Mouse (Mus musculus) heart, postnatal 0 days (tissue): Measurements from ENCODE around the gene Casz1. TPM values are rescaled to one million over a fixed set of nuclear protein-coding genes. Genes with fewer than 3 reads are reported as not detected.

Experiments
- ATAC-seq: fragments of 200-750 bp; cut with Nextera tagmentation; 2 replicates; pipeline ENCODE4 v1.8.0; 2017; ENCODE audit warnings: low read depth, moderate number of reproducible peaks, moderate library complexity; ENCODE audit not compliant: insufficient read depth
- DNase-seq: peaks from one replicate; pipeline ENCODE4 v3.0.0-alpha.2; 2016; ENCODE audit warnings: low spot score
- H3K27ac ChIP-seq: fragments of 300-500 bp; sonication (generic); 2 replicates; pipeline ENCODE4 v1.5.1; 2014; ENCODE audit warnings: low read depth, mild to moderate bottlenecking
- H3K27me3 ChIP-seq: fragments of 300-500 bp; sonication (generic); 2 replicates; pipeline ENCODE4 v1.6.1; 2014; ENCODE audit warnings: low read length, mixed read lengths; ENCODE audit not compliant: control insufficient read depth, insufficient read depth
- H3K36me3 ChIP-seq: fragments of 300-500 bp; sonication (generic); replicated peaks from 2 replicates; pipeline ENCODE4 v1.6.1; 2014; ENCODE audit warnings: low read length, mixed read lengths; ENCODE audit not compliant: control insufficient read depth, insufficient read depth
- H3K4me1 ChIP-seq: fragments of 300-500 bp; sonication (generic); 2 replicates; pipeline ENCODE4 v1.6.1; 2014; ENCODE audit warnings: antibody characterized with exemption; ENCODE audit not compliant: control insufficient read depth, insufficient read depth
- H3K4me2 ChIP-seq: fragments of 300-500 bp; sonication (generic); 2 replicates; pipeline ENCODE4 v1.6.1; 2014; ENCODE audit warnings: low read depth, mild to moderate bottlenecking, low read length, moderate library complexity
- H3K4me3 ChIP-seq: fragments of 300-500 bp; sonication (generic); 2 replicates; pipeline ENCODE4 v1.5.1; 2014; ENCODE audit warnings: low read depth, low read length
- H3K9ac ChIP-seq: fragments of 300-500 bp; sonication (generic); replicated peaks from 2 replicates; pipeline ENCODE4 v1.6.1; 2014; ENCODE audit warnings: low read depth, low read length, mixed read lengths
- H3K9me3 ChIP-seq: fragments of 300-500 bp; sonication (generic); replicated peaks from 2 replicates; pipeline ENCODE4 v1.6.1; 2016; ENCODE audit warnings: low read length; ENCODE audit not compliant: control insufficient read depth
- CTCF ChIP-seq: IDR thresholded peaks from 2 replicates; pipeline ENCODE4 v1.5.1; 2016; ENCODE audit warnings: antibody characterized with exemption, control low read depth, low read depth
- EP300 ChIP-seq: IDR thresholded peaks from 2 replicates; pipeline ENCODE4 v1.6.1; 2016; ENCODE audit warnings: antibody characterized with exemption, low read depth
- WGBS: fragments of 180-500 bp; shearing (Covaris S2); extraction: QIAGEN DNeasy Blood & Tissue Kit; methylation state at CpG from one replicate; pipeline ENCODE4 v1.1.7; 2014; 5-methylcytosine and 5-hydroxymethylcytosine counted together
- polyA plus RNA-seq: library from polyadenylated mRNA; unstranded; fragments of >200 nt; fragmentation: Nextera tagmentation; extraction: Ambion mirVana; gene quantifications from 2 replicates; pipeline ENCODE4 v1.2.1, GENCODE M21; 2015
- total RNA-seq: library from RNA; depleted of rRNA; stranded (reverse); fragments of >200 nt; gene quantifications from 2 replicates; pipeline ENCODE4 v1.2.3, GENCODE M21; 2014; ENCODE audit warnings: low replicate concordance

The Casz1 gene
- total and polyA plus RNA-seq, 2 experiments from 2014 or later: 16.4 to 42.6 TPM

DNA sequence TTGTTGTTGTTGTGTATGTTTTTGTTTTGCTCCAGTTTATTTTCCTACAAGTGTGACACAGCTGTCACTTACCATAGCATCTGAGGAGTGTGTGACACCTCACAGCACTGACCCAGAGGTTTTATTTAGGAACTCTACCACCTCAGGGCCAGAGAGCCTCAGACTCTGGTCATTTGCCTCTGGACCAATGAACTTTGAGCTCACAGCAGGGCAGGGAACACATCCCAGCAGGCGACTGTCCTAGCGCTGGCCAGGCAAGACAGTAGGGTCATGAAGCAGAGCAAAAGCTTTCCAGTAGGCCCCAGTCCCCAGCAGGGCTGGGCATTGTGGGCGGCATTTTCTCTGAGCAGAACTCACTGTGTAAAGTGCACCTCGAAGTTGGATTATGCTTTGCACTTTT, 1.2 kb upstream of the Casz1 start:
- Histone ChIP-seq H3K36me3 (no peaks in the 10 kb centered on the region), H3K4me3 (no peak overlapping the region), H3K4me1 (peaks cover 6% of the 10 kb centered on the region; the same call in 1 of the 2 replicates), H3K9me3 (no peaks in the 10 kb centered on the region), H3K4me2 (no peak overlapping the region), H3K27me3 (no peaks in the 10 kb centered on the region), H3K9ac (no peak overlapping the region), H3K27ac (no peak overlapping the region)
- TF ChIP-seq CTCF: no peak
- no peak for TF ChIP-seq EP300
- 53% methylated on average over 4 of the region's 4 CpGs for WGBS
- ATAC-seq (no peak), DNase-seq (no peak)

GRCm38 (mm10) chr4:148803636-148804035, 593 bp upstream of the Casz1 start:
- no peaks in the 10 kb centered on the region for H3K27me3 ChIP-seq
- TF ChIP-seq EP300: no peak
- TF ChIP-seq CTCF: no peak
- peak overlapping the region; percentile 78 for H3K4me2 ChIP-seq
- no peak overlapping the region for H3K9ac ChIP-seq
- H3K4me3 ChIP-seq: peak overlapping the region; percentile 98
- H3K4me1 ChIP-seq: peaks cover 10% of the 10 kb centered on the region
- ATAC-seq: no peak
- no peaks in the 10 kb centered on the region for H3K9me3 ChIP-seq
- 20% methylated on average over 10 of the region's 10 CpGs for WGBS
- peak overlapping the region; percentile 9; the same call in 1 of the 2 replicates for H3K27ac ChIP-seq
- H3K36me3 ChIP-seq: no peaks in the 10 kb centered on the region
- no peak for DNase-seq

GRCm38 (mm10) chr4:148804780-148805160, 541 bp downstream of the Casz1 start:
- TF ChIP-seq CTCF: no peak
- TF ChIP-seq EP300: no peak
- Histone ChIP-seq H3K9ac (peak overlapping the region; percentile 94), H3K4me3 (peak overlapping the region; percentile 98), H3K36me3 (no peaks in the 10 kb centered on the region), H3K27me3 (no peaks in the 10 kb centered on the region), H3K4me2 (peak overlapping the region; percentile 78), H3K4me1 (peaks cover 16% of the 10 kb centered on the region), H3K27ac (peak overlapping the region; percentile 97), H3K9me3 (no peaks in the 10 kb centered on the region)
- no peak for DNase-seq
- no peak for ATAC-seq
- WGBS: 0% methylated on average over 10 of the region's 16 CpGs

GRCm38 (mm10) chr4:148805161-148805810, 1.1 kb downstream of the Casz1 start:
- DNase-seq (peak; percentile 43), ATAC-seq (peak; percentile 8; the same call in 1 of the 2 replicates)
- Histone ChIP-seq H3K4me1 (peaks cover 21% of the 10 kb centered on the region), H3K4me2 (peak overlapping the region; percentile 78), H3K4me3 (peak overlapping the region; percentile 98), H3K36me3 (no peaks in the 10 kb centered on the region), H3K27ac (peak overlapping the region; percentile 97), H3K27me3 (no peaks in the 10 kb centered on the region), H3K9ac (peak overlapping the region; percentile 94), H3K9me3 (no peaks in the 10 kb centered on the region)
- TF ChIP-seq EP300: no peak
- WGBS: 1% methylated on average over 42 of the region's 42 CpGs

- Histone ChIP-seq H3K9me3 (no peaks in the 10 kb centered on the region), H3K4me3 (peak overlapping the region; percentile 98), H3K4me2 (peak overlapping the region; percentile 78), H3K27ac (peak overlapping the region; percentile 97), H3K9ac (peak overlapping the region; percentile 94), H3K27me3 (no peaks in the 10 kb centered on the region), H3K36me3 (no peaks in the 10 kb centered on the region), H3K4me1 (peaks cover 27% of the 10 kb centered on the region)
- TF ChIP-seq EP300: no peak
- no peak for TF ChIP-seq CTCF
- WGBS: 1% methylated on average over 59 of the region's 64 CpGs
- no peak for DNase-seq
- ATAC-seq: peak; percentile 21
These were observed 1.9 kb downstream of the Casz1 start for GRCm38 (mm10) chr4:148805811-148806747.
